Mouse (Mus musculus) liver, postnatal 0 days (tissue): Measurements from ENCODE around the gene Paxip1. TPM values are rescaled to one million over a fixed set of nuclear protein-coding genes. Genes with fewer than 3 reads are reported as not detected.

Experiments used
- ATAC-seq: fragments of 200-750 bp; cut with Nextera tagmentation; 2 replicates; pipeline ENCODE4 v1.8.0; 2017; ENCODE audit warnings: mild to moderate bottlenecking, moderate library complexity
- DNase-seq: peaks from one replicate; pipeline ENCODE4 v3.0.0-alpha.2; 2016
- H3K27ac ChIP-seq: fragments of 300-500 bp; sonication (generic); 2 replicates; pipeline ENCODE4 v1.5.1; 2014; ENCODE audit warnings: antibody characterized with exemption, moderate library complexity, mild to moderate bottlenecking, low read depth
- H3K27me3 ChIP-seq: fragments of 300-500 bp; sonication (generic); 2 replicates; pipeline ENCODE4 v1.6.1; 2014; ENCODE audit warnings: low read length, control low read depth, mixed read lengths; ENCODE audit not compliant: insufficient read depth
- H3K36me3 ChIP-seq: fragments of 300-500 bp; sonication (generic); replicated peaks from 2 replicates; pipeline ENCODE4 v1.6.1; 2014; ENCODE audit warnings: mild to moderate bottlenecking, control low read depth, low read length, moderate library complexity, mixed read lengths; ENCODE audit not compliant: insufficient read depth
- H3K4me1 ChIP-seq: fragments of 300-500 bp; sonication (generic); 2 replicates; pipeline ENCODE4 v1.6.1; 2014; ENCODE audit warnings: antibody characterized with exemption, mild to moderate bottlenecking, control low read depth; ENCODE audit not compliant: insufficient read depth
- H3K4me2 ChIP-seq: fragments of 300-500 bp; sonication (generic); 2 replicates; pipeline ENCODE4 v1.6.1; 2014; ENCODE audit warnings: low read depth, mild to moderate bottlenecking, low read length, moderate library complexity, mixed read lengths
- H3K4me3 ChIP-seq: fragments of 300-500 bp; sonication (generic); 2 replicates; pipeline ENCODE4 v1.5.1; 2014; ENCODE audit warnings: low read depth, low read length
- H3K9ac ChIP-seq: fragments of 300-500 bp; sonication (generic); replicated peaks from 2 replicates; pipeline ENCODE4 v1.6.1; 2014; ENCODE audit warnings: mild to moderate bottlenecking, moderate library complexity
- H3K9me3 ChIP-seq: fragments of 300-500 bp; sonication (generic); 2 replicates; pipeline ENCODE4 v1.6.1; 2016; ENCODE audit warnings: mild to moderate bottlenecking, control low read depth, low read length, mixed read lengths
- CTCF ChIP-seq: sonication (generic); IDR thresholded peaks from 2 replicates; pipeline ENCODE4 v1.5.1; 2016; ENCODE audit warnings: antibody characterized with exemption, low read depth
- EP300 ChIP-seq: IDR thresholded peaks from 2 replicates; pipeline ENCODE4 v1.6.1; 2016; ENCODE audit warnings: antibody characterized with exemption, low read depth, mild to moderate bottlenecking
- WGBS: fragments of 180-500 bp; shearing (Covaris S2); extraction: QIAGEN DNeasy Blood & Tissue Kit; methylation state at CpG from one replicate; pipeline ENCODE4 v1.1.7; 2014; ENCODE audit not compliant: insufficient replicate concordance; 5-methylcytosine and 5-hydroxymethylcytosine counted together
- polyA plus RNA-seq: library from polyadenylated mRNA; unstranded; fragments of >200 nt; fragmentation: Nextera tagmentation; extraction: Ambion mirVana; gene quantifications from 2 replicates; pipeline ENCODE4 v1.2.1, GENCODE M21; 2015

Paxip1 gene
- polyA plus RNA-seq, 1 experiment from 2014 or later: 7.2 TPM

GRCm38 (mm10) chr5:27714356-27714755, 77.1 kb downstream of the Paxip1 start:
- Histone ChIP-seq H3K4me1 (peaks cover 8% of the 10 kb centered on the region), H3K9me3 (no peaks in the 10 kb centered on the region), H3K27ac (no peak overlapping the region), H3K9ac (no peak overlapping the region), H3K36me3 (no peaks in the 10 kb centered on the region), H3K4me2 (no peak overlapping the region), H3K27me3 (no peaks in the 10 kb centered on the region), H3K4me3 (no peak overlapping the region)
- 72% methylated on average over 9 of the region's 9 CpGs for WGBS
- ATAC-seq: no peak
- no peak for DNase-seq
- TF ChIP-seq CTCF: no peak
- TF ChIP-seq EP300: no peak

- Histone ChIP-seq H3K9ac (no peak overlapping the region), H3K4me3 (no peak overlapping the region), H3K9me3 (no peaks in the 10 kb centered on the region), H3K4me1 (peaks cover 33% of the 10 kb centered on the region), H3K36me3 (no peaks in the 10 kb centered on the region), H3K27ac (no peak overlapping the region), H3K27me3 (no peaks in the 10 kb centered on the region), H3K4me2 (no peak overlapping the region)
- WGBS: 71% methylated on average over 8 of the region's 8 CpGs
- DNase-seq (no peak), ATAC-seq (no peak)
- TF ChIP-seq CTCF (no peak), EP300 (no peak)
Measured at GRCm38 (mm10) chr5:27711461-27712192, 79.9 kb downstream of the Paxip1 start.

GRCm38 (mm10) chr5:27708209-27708608, 83.3 kb downstream of the Paxip1 start:
- peaks cover 37% of the 10 kb centered on the region for H3K4me1 ChIP-seq
- peak overlapping the region; percentile 76 for H3K27ac ChIP-seq
- no peaks in the 10 kb centered on the region for H3K9me3 ChIP-seq
- no peaks in the 10 kb centered on the region for H3K27me3 ChIP-seq
- H3K36me3 ChIP-seq: no peaks in the 10 kb centered on the region
- WGBS: 10% methylated on average over 6 of the region's 6 CpGs
- ATAC-seq (peak; percentile 94), DNase-seq (peak; percentile 84)
- peak overlapping the region; percentile 29 for H3K4me2 ChIP-seq
- TF ChIP-seq CTCF: 0 out of 2 replicates have a peak, but pooled peaks have one; percentile 5
- TF ChIP-seq EP300: peak; percentile 94
- H3K4me3 ChIP-seq: no peak overlapping the region; the same call in 1 of the 2 replicates
- H3K9ac ChIP-seq: no peak overlapping the region; the same call in 1 of the 2 replicates

GRCm38 (mm10) chr5:27707283-27707682, 84.2 kb downstream of the Paxip1 start:
- Histone ChIP-seq H3K9ac (no peak overlapping the region; the same call in 1 of the 2 replicates), H3K4me1 (peaks cover 37% of the 10 kb centered on the region), H3K4me3 (no peak overlapping the region), H3K9me3 (no peaks in the 10 kb centered on the region), H3K27me3 (no peaks in the 10 kb centered on the region), H3K36me3 (no peaks in the 10 kb centered on the region), H3K4me2 (peak overlapping the region; percentile 26; the same call in 1 of the 2 replicates), H3K27ac (peak overlapping the region; percentile 67)
- TF ChIP-seq CTCF: no peak
- TF ChIP-seq EP300: no peak
- DNase-seq (no peak), ATAC-seq (peak; percentile 28; the same call in 1 of the 2 replicates)

GRCm38 (mm10) chr5:27706551-27706950, 84.9 kb downstream of the Paxip1 start:
- ATAC-seq (no peak), DNase-seq (no peak)
- H3K9ac ChIP-seq: no peak overlapping the region
- H3K4me1 ChIP-seq: peaks cover 37% of the 10 kb centered on the region
- TF ChIP-seq CTCF (no peak), EP300 (no peak)
- no peak overlapping the region for H3K4me3 ChIP-seq
- H3K9me3 ChIP-seq: no peaks in the 10 kb centered on the region
- no peak overlapping the region for H3K4me2 ChIP-seq
- 45% methylated on average over 6 of the region's 6 CpGs for WGBS
- H3K36me3 ChIP-seq: no peaks in the 10 kb centered on the region
- H3K27ac ChIP-seq: no peak overlapping the region
- no peaks in the 10 kb centered on the region for H3K27me3 ChIP-seq

GRCm38 (mm10) chr5:27705020-27705419, 86.5 kb downstream of the Paxip1 start:
- Histone ChIP-seq H3K9me3 (no peaks in the 10 kb centered on the region), H3K27ac (no peak overlapping the region), H3K4me2 (no peak overlapping the region), H3K4me3 (no peak overlapping the region), H3K4me1 (peaks cover 36% of the 10 kb centered on the region), H3K36me3 (no peaks in the 10 kb centered on the region), H3K27me3 (no peaks in the 10 kb centered on the region), H3K9ac (no peak overlapping the region)
- DNase-seq (no peak), ATAC-seq (no peak)
- TF ChIP-seq EP300 (no peak), CTCF (peak; percentile 55)
